Mouse (Mus musculus) stomach, postnatal 0 days (tissue): Measurements from ENCODE around the gene Ndrg4.

Source experiments
- CTCF ChIP-seq: IDR thresholded peaks from 2 replicates; pipeline ENCODE4 v1.5.1; 2016; ENCODE audit warnings: antibody characterized with exemption, low read depth, mild to moderate bottlenecking, moderate library complexity
- EP300 ChIP-seq: optimal IDR thresholded peaks from 2 replicates; pipeline ENCODE3; 2016; ENCODE audit warnings: antibody characterized with exemption

- TF ChIP-seq CTCF: no peak
- no peak for TF ChIP-seq EP300
These were observed 43.9 kb upstream of the Ndrg4 start for GRCm38 (mm10) chr8:95632840-95633239.
